Mouse (Mus musculus): ENCODE data around the gene Trim29.

GRCm38 (mm10) chr9:43351015-43351414 lies 40.4 kb downstream of the Trim29 start:
- TF ChIP-seq CTCF (IDR thresholded peaks at IDR 0.05; ENCODE audit: low read depth, low read length), result no peak
- TF ChIP-seq TAL1 (conservative IDR thresholded peaks at IDR 0.05; ENCODE audit: low read depth, low read length), result no peak
- TF ChIP-seq GATA2 (IDR thresholded peaks at IDR 0.05; ENCODE audit: borderline replicate concordance, low read depth, low read length), result no peak
- TF ChIP-seq GATA1 (IDR thresholded peaks at IDR 0.05; ENCODE audit: borderline replicate concordance, low read length), result no peak

All from G1E (cell line).